Mouse (Mus musculus): Measurements from ENCODE around the gene Sema3c.

DNA sequence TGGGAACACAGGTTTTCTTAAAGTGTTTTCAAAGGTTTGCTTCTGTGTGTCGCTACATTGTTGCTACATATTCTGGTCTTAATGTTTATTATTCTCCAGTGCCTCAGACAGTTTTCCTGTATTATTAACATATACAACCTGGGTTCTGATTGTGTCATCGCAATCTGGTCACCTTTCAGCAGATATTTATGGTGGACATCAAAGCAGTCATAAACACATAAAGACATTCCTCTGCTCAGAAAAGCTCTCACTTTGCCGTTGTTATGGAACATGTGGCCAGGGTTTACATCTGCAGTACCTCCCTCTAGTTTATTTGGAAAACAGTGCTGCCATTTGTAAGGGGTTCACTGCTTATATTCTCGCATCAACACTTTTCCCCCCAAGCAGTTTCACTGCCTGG is 27.6 kb downstream of the Sema3c start:
- no peak for TF ChIP-seq GATA1 (IDR thresholded peaks at IDR 0.05; ENCODE audit: borderline replicate concordance, low read length)
- TF ChIP-seq FLI1 (IDR thresholded peaks at IDR 0.05; ENCODE audit: low read length) = no peak

All from megakaryocyte, embryonic 14.5 days (primary cell).